Mouse (Mus musculus) limb, embryonic 14.5 days (tissue): Measurements from ENCODE around the gene Gm6034. TPM values are rescaled to one million over a fixed set of nuclear protein-coding genes. Genes with fewer than 3 reads are reported as not detected.
"Not testable (repeated sequence)": the region's sequence is repeated elsewhere in the genome, so short reads cannot be mapped to it uniquely, and the experiment has no call there.

Experiments used
- ATAC-seq: fragments of 200-750 bp; cut with Nextera tagmentation; 2 replicates; pipeline ENCODE4 v1.8.0; 2017; ENCODE audit warnings: low read depth, moderate number of reproducible peaks, moderate TSS enrichment; ENCODE audit not compliant: low FRiP score
- DNase-seq: peaks from one replicate; pipeline ENCODE4 v3.0.0-alpha.2; 2015; ENCODE audit warnings: low spot score
- H3K27ac ChIP-seq: fragments of 300-500 bp; sonication (generic); replicated peaks from 2 replicates; pipeline ENCODE4 v1.5.1; 2014; ENCODE audit warnings: low read depth, mild to moderate bottlenecking, low read length, moderate library complexity, mixed read lengths
- H3K27me3 ChIP-seq: fragments of 300-500 bp; sonication (generic); 2 replicates; pipeline ENCODE4 v1.6.1; 2014; ENCODE audit warnings: low read length, mixed read lengths; ENCODE audit not compliant: control insufficient read depth, insufficient read depth
- H3K36me3 ChIP-seq: fragments of 300-500 bp; sonication (generic); 2 replicates; pipeline ENCODE4 v1.6.1; 2014; ENCODE audit warnings: mild to moderate bottlenecking, low read length, moderate library complexity, mixed read lengths; ENCODE audit not compliant: control insufficient read depth, insufficient read depth
- H3K4me1 ChIP-seq: fragments of 300-500 bp; sonication (generic); 2 replicates; pipeline ENCODE4 v1.6.1; 2014; ENCODE audit warnings: antibody characterized with exemption, low read length, mixed read lengths; ENCODE audit not compliant: control insufficient read depth, insufficient read depth
- H3K4me2 ChIP-seq: fragments of 300-500 bp; sonication (generic); replicated peaks from 2 replicates; pipeline ENCODE4 v1.6.1; 2014; ENCODE audit warnings: low read depth, mild to moderate bottlenecking, low read length, moderate library complexity; ENCODE audit not compliant: severe bottlenecking
- H3K4me3 ChIP-seq: fragments of 300-500 bp; sonication (generic); replicated peaks from 2 replicates; pipeline ENCODE4 v1.5.1; 2014; ENCODE audit warnings: low read length
- H3K9ac ChIP-seq: fragments of 300-500 bp; sonication (generic); 2 replicates; pipeline ENCODE4 v1.6.1; 2014; ENCODE audit warnings: mild to moderate bottlenecking, low read depth, low read length, moderate library complexity; ENCODE audit not compliant: severe bottlenecking
- H3K9me3 ChIP-seq: fragments of 300-500 bp; sonication (generic); 2 replicates; pipeline ENCODE4 v1.6.1; 2016; ENCODE audit warnings: low read length; ENCODE audit not compliant: control insufficient read depth
- POLR2A ChIP-seq: fragments of 200-500 bp; IDR thresholded peaks from 2 replicates; pipeline ENCODE4 v1.8.0; 2012; ENCODE audit warnings: inconsistent platforms, mild to moderate bottlenecking, moderate library complexity, borderline replicate concordance; ENCODE audit not compliant: insufficient read depth, insufficient read length; ENCODE audit errors: extremely low read depth
- WGBS: fragments of 180-500 bp; shearing (Covaris S2); extraction: QIAGEN DNeasy Blood & Tissue Kit; methylation state at CpG from one replicate; pipeline ENCODE4 v1.1.7; 2014; 5-methylcytosine and 5-hydroxymethylcytosine counted together
- polyA plus RNA-seq, 2 experiments: library from polyadenylated mRNA; depleted of rRNA in 1 of 2; stranded (reverse) in 1 of 2; unstranded in 1 of 2; fragments of >200 nt; fragmentation: Nextera tagmentation in 1 of 2; extraction: Ambion mirVana in 1 of 2; gene quantifications; 2 replicates each; pipeline versions ENCODE4 v1.2.1 to v1.2.3; 2012 to 2014

Gm6034 gene
- polyA plus RNA-seq, 2 experiments: not detected

- DNase-seq (peak; percentile 20), ATAC-seq (no peak)
- Histone ChIP-seq H3K9me3 (no peaks in the 10 kb centered on the region), H3K27me3 (no peaks in the 10 kb centered on the region), H3K4me2 (no peak overlapping the region), H3K4me1 (0 out of 2 replicates have a peak, but pooled peaks cover 5% of the 10 kb centered on the region), H3K27ac (no peak overlapping the region), H3K4me3 (no peak overlapping the region), H3K36me3 (no peaks in the 10 kb centered on the region), H3K9ac (no peak overlapping the region)
- TF ChIP-seq POLR2A: no peak
- WGBS: 67% methylated on average over 9 of the region's 9 CpGs
These were observed 18.8 kb upstream of the Gm6034 start for GRCm38 (mm10) chr17:36023710-36024654.

- WGBS: 66% methylated on average over 5 of the region's 5 CpGs
- Histone ChIP-seq H3K27me3 (no peaks in the 10 kb centered on the region), H3K9ac (no peak overlapping the region), H3K4me2 (no peak overlapping the region), H3K4me1 (0 out of 2 replicates have a peak, but pooled peaks cover 5% of the 10 kb centered on the region), H3K9me3 (no peaks in the 10 kb centered on the region), H3K4me3 (no peak overlapping the region), H3K36me3 (no peaks in the 10 kb centered on the region), H3K27ac (no peak overlapping the region)
- DNase-seq: no peak
- TF ChIP-seq POLR2A: no peak
- ATAC-seq: no peak
These were observed 17.6 kb upstream of the Gm6034 start for GRCm38 (mm10) chr17:36025197-36025596.

GRCm38 (mm10) chr17:36025901-36026300 lies 16.9 kb upstream of the Gm6034 start:
- Histone ChIP-seq H3K9me3 (no peaks in the 10 kb centered on the region), H3K4me3 (no peak overlapping the region), H3K4me1 (no peaks in the 10 kb centered on the region), H3K27ac (no peak overlapping the region), H3K4me2 (no peak overlapping the region), H3K36me3 (no peaks in the 10 kb centered on the region), H3K9ac (no peak overlapping the region), H3K27me3 (no peaks in the 10 kb centered on the region)
- DNase-seq (no peak), ATAC-seq (no peak)
- 64% methylated on average over 4 of the region's 4 CpGs for WGBS
- no peak for TF ChIP-seq POLR2A

- no peak for TF ChIP-seq POLR2A
- Histone ChIP-seq H3K27me3 (0 out of 2 replicates have a peak, but pooled peaks cover 4% of the 10 kb centered on the region), H3K4me3 (no peak overlapping the region), H3K27ac (no peak overlapping the region), H3K4me2 (no peak overlapping the region), H3K4me1 (no peaks in the 10 kb centered on the region), H3K9me3 (no peaks in the 10 kb centered on the region), H3K9ac (no peak overlapping the region), H3K36me3 (no peaks in the 10 kb centered on the region)
- no peak for DNase-seq
- no peak for ATAC-seq
- WGBS: 89% methylated on average over 4 of the region's 4 CpGs
These were observed 15.1 kb upstream of the Gm6034 start for GRCm38 (mm10) chr17:36027663-36028062.

- Histone ChIP-seq H3K9ac (no peak overlapping the region), H3K36me3 (no peaks in the 10 kb centered on the region), H3K27ac (no peak overlapping the region), H3K4me3 (no peak overlapping the region), H3K4me1 (no peaks in the 10 kb centered on the region), H3K9me3 (no peaks in the 10 kb centered on the region), H3K27me3 (0 out of 2 replicates have a peak, but pooled peaks cover 4% of the 10 kb centered on the region), H3K4me2 (no peak overlapping the region)
- no peak for DNase-seq
- ATAC-seq: no peak
- 85% methylated on average over 7 of the region's 7 CpGs for WGBS
- no peak for TF ChIP-seq POLR2A
These were observed 13.7 kb upstream of the Gm6034 start for GRCm38 (mm10) chr17:36028879-36029619.

- H3K27me3 ChIP-seq, H3K4me2 ChIP-seq, H3K4me3 ChIP-seq, DNase-seq, H3K4me1 ChIP-seq, H3K9me3 ChIP-seq, H3K27ac ChIP-seq, H3K36me3 ChIP-seq, ATAC-seq, H3K9ac ChIP-seq: not testable (repeated sequence)
- 66% methylated on average over 2 of the region's 4 CpGs for WGBS
These were observed 12.6 kb upstream of the Gm6034 start for GRCm38 (mm10) chr17:36030046-36030702.
